ENCODE assay signal across 16 mouse cellular contexts in the genomic region with DNA sequence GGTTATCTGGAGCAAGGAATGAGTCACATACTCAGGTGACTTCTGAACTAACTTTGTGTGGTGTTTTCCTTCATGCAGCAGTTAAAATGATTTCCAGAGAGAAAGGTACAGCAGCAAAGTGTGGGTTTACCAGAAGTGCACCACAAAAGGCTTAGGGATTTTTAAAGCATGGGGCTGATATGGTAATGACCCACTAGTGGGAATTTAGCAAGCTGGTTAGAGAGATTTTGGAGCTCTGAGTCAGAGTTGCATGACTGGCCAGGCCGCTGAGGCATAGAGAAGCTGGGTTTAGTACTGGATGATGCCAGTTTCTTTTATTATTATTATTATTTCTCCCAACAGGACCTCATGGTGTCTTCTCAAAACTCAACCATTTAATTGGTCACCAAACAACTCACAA.
"Had no signal": no experiment of that assay in that cellular context is flagged by ENCODE, and none has a peak within 500 bp of the region (broad histone marks: within the 10 kb centered on the region; RNA-seq: fewer than 3 reads in every experiment).

No protein-coding gene starts in this region.

- H3K27me3 ChIP-seq: neural tube, embryonic 12.5 days; neural tube, embryonic 13.5 days; neural tube, embryonic 15.5 days; stomach, embryonic 15.5 days had no signal

- DNase-seq: retina, postnatal 1 day; right cerebral cortex, adult 18-20 months; right cerebral cortex, postnatal 14 days; right cerebral cortex, postnatal 25 days; right cerebral cortex, postnatal 4 days; spleen, adult 18-20 months; thymus, adult 18-20 months; thymus, adult 2 months; thymus, postnatal 14 days; thymus, postnatal 25 days; thymus, postnatal 36 days; thymus, postnatal 4 days had no signal
